Mouse (Mus musculus): Measurements from ENCODE around the gene Iffo1.

DNA sequence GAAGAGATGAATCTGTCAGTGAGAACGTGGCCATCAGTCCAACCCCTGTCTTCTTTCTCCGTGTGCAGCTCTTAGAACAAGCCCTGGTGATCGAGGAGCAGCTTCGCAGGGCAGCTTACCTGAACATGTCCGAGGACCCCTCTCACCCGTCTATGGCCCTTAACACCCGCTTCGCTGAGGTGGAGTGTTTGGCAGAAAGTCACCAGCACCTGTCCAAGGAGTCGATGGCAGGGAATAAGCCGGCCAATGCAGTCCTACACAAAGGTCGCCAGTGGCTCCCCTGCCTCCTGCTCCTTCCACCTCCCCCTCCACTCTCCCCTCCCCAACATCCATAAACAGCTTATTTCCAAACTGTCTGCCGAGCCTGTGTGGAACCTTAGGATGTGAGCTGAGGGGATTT, 16.3 kb upstream of the Iffo1 start:
- no peak for TF ChIP-seq CTCF (IDR thresholded peaks at IDR 0.05; ENCODE audit: extremely low read depth, insufficient read depth, insufficient read length, insufficient replicate concordance)
- TF ChIP-seq POLR2A (IDR thresholded peaks at IDR 0.05; ENCODE audit: low read depth, low read length), result no peak

All from spleen, adult 2 months (tissue).